Mouse (Mus musculus) stomach, embryonic 14.5 days (tissue): ENCODE data around the gene Usp47. TPM values are rescaled to one million over a fixed set of nuclear protein-coding genes. Genes with fewer than 3 reads are reported as not detected.

Experiments used
- ATAC-seq: fragments of 200-750 bp; cut with Nextera tagmentation; 2 replicates; pipeline ENCODE4 v1.8.0; 2017; ENCODE audit warnings: low read depth, moderate TSS enrichment; ENCODE audit not compliant: insufficient number of reproducible peaks, insufficient read depth, low FRiP score
- H3K27ac ChIP-seq: fragments of 300-500 bp; sonication (generic); 2 replicates; pipeline ENCODE4 v1.5.1; 2014; ENCODE audit warnings: mild to moderate bottlenecking, low read length, moderate library complexity, mixed read lengths
- H3K27me3 ChIP-seq: fragments of 300-500 bp; sonication (generic); 2 replicates; pipeline ENCODE4 v1.6.1; 2014; ENCODE audit warnings: low read length, control low read depth, mixed read lengths; ENCODE audit not compliant: control insufficient read depth, insufficient read depth
- H3K36me3 ChIP-seq: fragments of 300-500 bp; sonication (generic); 2 replicates; pipeline ENCODE4 v1.6.1; 2014; ENCODE audit warnings: mild to moderate bottlenecking, control low read depth, low read length, moderate library complexity, mixed read lengths; ENCODE audit not compliant: control insufficient read depth, insufficient read depth
- H3K4me1 ChIP-seq: fragments of 300-500 bp; sonication (generic); 2 replicates; pipeline ENCODE4 v1.6.1; 2014; ENCODE audit warnings: low read length, control low read depth, mixed read lengths; ENCODE audit not compliant: control insufficient read depth, insufficient read depth
- H3K4me2 ChIP-seq: fragments of 300-500 bp; sonication (generic); replicated peaks from 2 replicates; pipeline ENCODE4 v1.6.1; 2014; ENCODE audit warnings: low read depth, low read length, control low read depth
- H3K4me3 ChIP-seq: fragments of 300-500 bp; sonication (generic); 2 replicates; pipeline ENCODE4 v1.5.1; 2014; ENCODE audit warnings: low read depth, low read length, control low read depth
- H3K9ac ChIP-seq: fragments of 300-500 bp; sonication (generic); replicated peaks from 2 replicates; pipeline ENCODE4 v1.6.1; 2014; ENCODE audit warnings: low read depth, mild to moderate bottlenecking, control low read depth, low read length, moderate library complexity, mixed read lengths
- H3K9me3 ChIP-seq: fragments of 300-500 bp; sonication (generic); 2 replicates; pipeline ENCODE4 v1.6.1; 2016; ENCODE audit warnings: low read depth, low read length, control low read depth; ENCODE audit not compliant: control insufficient read depth
- WGBS: fragments of 180-500 bp; shearing (Covaris S2); extraction: QIAGEN DNeasy Blood & Tissue Kit; methylation state at CpG from one replicate; pipeline ENCODE4 v1.1.7; 2014; 5-methylcytosine and 5-hydroxymethylcytosine counted together
- polyA plus RNA-seq: library from polyadenylated mRNA; unstranded; fragments of >200 nt; fragmentation: Nextera tagmentation; extraction: Ambion mirVana; gene quantifications from 2 replicates; pipeline ENCODE4 v1.2.1, GENCODE M21; 2014

Usp47 gene
- polyA plus RNA-seq, 1 experiment from 2014 or later = 86.9 TPM

GRCm38 (mm10) chr7:112045794-112046388 lies 22.6 kb downstream of the Usp47 start:
- 24% methylated on average over 3 of the region's 3 CpGs for WGBS
- ATAC-seq = no peak
- H3K4me2 ChIP-seq = no peak overlapping the region

GRCm38 (mm10) chr7:112048643-112049042 lies 25.3 kb downstream of the Usp47 start:
- H3K4me2 ChIP-seq = no peak overlapping the region
- 90% methylated on average over 5 of the region's 5 CpGs for WGBS
- ATAC-seq = no peak

More at GRCm38 (mm10) chr7:112045794-112046388, 22.6 kb downstream of the Usp47 start:
- Histone ChIP-seq H3K9me3 (no peaks in the 10 kb centered on the region), H3K4me1 (no peaks in the 10 kb centered on the region), H3K4me3 (no peak overlapping the region), H3K36me3 (no peaks in the 10 kb centered on the region), H3K27me3 (no peaks in the 10 kb centered on the region), H3K9ac (no peak overlapping the region), H3K27ac (no peak overlapping the region)

GRCm38 (mm10) chr7:112053667-112054066 lies 30.4 kb downstream of the Usp47 start:
- Histone ChIP-seq H3K36me3 (peaks cover 35% of the 10 kb centered on the region), H3K27ac (no peak overlapping the region), H3K9ac (no peak overlapping the region), H3K4me3 (no peak overlapping the region), H3K27me3 (no peaks in the 10 kb centered on the region), H3K9me3 (no peaks in the 10 kb centered on the region), H3K4me1 (no peaks in the 10 kb centered on the region), H3K4me2 (no peak overlapping the region)
- WGBS = 90% methylated on average over 3 of the region's 3 CpGs
- no peak for ATAC-seq

More at GRCm38 (mm10) chr7:112048643-112049042, 25.3 kb downstream of the Usp47 start:
- no peak overlapping the region for H3K27ac ChIP-seq
- H3K4me1 ChIP-seq = no peaks in the 10 kb centered on the region
- H3K9me3 ChIP-seq = no peaks in the 10 kb centered on the region
- H3K27me3 ChIP-seq = no peaks in the 10 kb centered on the region
- H3K4me3 ChIP-seq = no peak overlapping the region
- H3K36me3 ChIP-seq = peaks cover under 1% of the 10 kb centered on the region; the same call in 1 of the 2 replicates
- H3K9ac ChIP-seq = no peak overlapping the region

- ATAC-seq = no peak
- Histone ChIP-seq H3K27ac (no peak overlapping the region), H3K9me3 (no peaks in the 10 kb centered on the region), H3K27me3 (no peaks in the 10 kb centered on the region), H3K36me3 (peaks cover 47% of the 10 kb centered on the region), H3K4me2 (no peak overlapping the region), H3K4me3 (no peak overlapping the region), H3K9ac (no peak overlapping the region), H3K4me1 (no peaks in the 10 kb centered on the region)
- WGBS = 73% methylated on average over 8 of the region's 8 CpGs
Measured at GRCm38 (mm10) chr7:112055901-112056625, 32.8 kb downstream of the Usp47 start.

- H3K36me3 ChIP-seq = peaks cover 44% of the 10 kb centered on the region
- no peak for ATAC-seq
Measured at GRCm38 (mm10) chr7:112074868-112075267, 51.6 kb downstream of the Usp47 start.

GRCm38 (mm10) chr7:112082636-112083035 lies 59.3 kb downstream of the Usp47 start:
- Histone ChIP-seq H3K27ac (no peak overlapping the region), H3K4me2 (no peak overlapping the region), H3K4me3 (no peak overlapping the region), H3K9ac (no peak overlapping the region), H3K9me3 (no peaks in the 10 kb centered on the region), H3K36me3 (peaks cover 57% of the 10 kb centered on the region), H3K4me1 (no peaks in the 10 kb centered on the region), H3K27me3 (no peaks in the 10 kb centered on the region)
- no peak for ATAC-seq
- WGBS = 86% methylated on average over 1 of the region's 1 CpGs

More at GRCm38 (mm10) chr7:112074868-112075267, 51.6 kb downstream of the Usp47 start:
- Histone ChIP-seq H3K4me2 (no peak overlapping the region), H3K9ac (no peak overlapping the region), H3K27me3 (no peaks in the 10 kb centered on the region), H3K27ac (no peak overlapping the region), H3K4me1 (no peaks in the 10 kb centered on the region), H3K4me3 (no peak overlapping the region), H3K9me3 (no peaks in the 10 kb centered on the region)
- WGBS = 81% methylated on average over 5 of the region's 5 CpGs

GRCm38 (mm10) chr7:112084222-112084621 lies 60.9 kb downstream of the Usp47 start:
- WGBS = 81% methylated on average over 2 of the region's 2 CpGs

GRCm38 (mm10) chr7:112085062-112085461 lies 61.8 kb downstream of the Usp47 start:
- Histone ChIP-seq H3K4me3 (no peak overlapping the region), H3K36me3 (peaks cover 54% of the 10 kb centered on the region), H3K9ac (no peak overlapping the region), H3K27ac (no peak overlapping the region), H3K9me3 (no peaks in the 10 kb centered on the region), H3K4me1 (no peaks in the 10 kb centered on the region), H3K4me2 (no peak overlapping the region), H3K27me3 (no peaks in the 10 kb centered on the region)
- ATAC-seq = no peak
- 32% methylated on average over 4 of the region's 4 CpGs for WGBS

More at GRCm38 (mm10) chr7:112084222-112084621, 60.9 kb downstream of the Usp47 start:
- ATAC-seq = no peak
- Histone ChIP-seq H3K4me3 (no peak overlapping the region), H3K4me1 (no peaks in the 10 kb centered on the region), H3K36me3 (peaks cover 54% of the 10 kb centered on the region), H3K9me3 (no peaks in the 10 kb centered on the region), H3K27me3 (no peaks in the 10 kb centered on the region), H3K9ac (no peak overlapping the region), H3K27ac (no peak overlapping the region), H3K4me2 (no peak overlapping the region)
